Mouse (Mus musculus) heart, postnatal 14 days (tissue): ENCODE data around the gene Nrsn1. TPM values are rescaled to one million over a fixed set of nuclear protein-coding genes. Genes with fewer than 3 reads are reported as not detected.
"Not testable (repeated sequence)": the region's sequence is repeated elsewhere in the genome, so short reads cannot be mapped to it uniquely, and the experiment has no call there.

ENCODE experiments used
- DNase-seq, 2 experiments: peaks; one replicate each; pipeline ENCODE4 v3.0.0; 2021 to 2022
- intact Hi-C: fragments of 180-260 bp; cut with DNase I; formaldehyde crosslinking; loops from one replicate; pipeline ENCODE4 v1.15.1; 2025
- long read RNA-seq, 2 experiments: library from polyadenylated mRNA; stranded (forward); transcript quantifications; one replicate each; pipeline ENCODE4 v2.0.0; 2021
- total RNA-seq, 2 experiments: library from RNA; stranded (reverse); gene quantifications; 2 replicates each; pipeline ENCODE4 v1.2.3; 2021

Gene Nrsn1
- total RNA-seq: under 1 TPM in 1 of 2 experiments, not detected in 1; 0.29 TPM
- long read RNA-seq, experiment 1: 0 reads
- long read RNA-seq, experiment 2: 0 reads

DNA sequence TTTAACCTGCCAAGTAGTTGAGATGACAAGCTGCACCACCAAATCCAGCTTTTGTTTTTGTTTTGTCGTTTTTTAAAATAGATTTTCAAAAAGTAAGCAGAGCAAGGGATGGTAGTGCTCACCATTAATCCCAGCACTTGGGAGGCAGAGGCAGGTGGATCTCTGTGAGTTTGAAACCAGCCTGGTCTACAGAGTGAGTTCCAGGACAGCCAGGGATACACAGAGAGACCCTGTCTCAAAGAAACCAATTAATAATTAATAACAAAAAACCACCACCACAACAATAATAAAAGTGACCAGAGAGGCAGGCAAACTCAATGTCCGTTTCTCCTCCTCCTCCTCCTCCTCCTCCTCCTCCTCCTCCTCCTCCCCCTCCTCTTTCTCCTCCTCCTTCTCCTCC lies at the start of gene Nrsn1:
TSS of gene Nrsn1 (minus strand) at position 101 of the 400 bp plus-strand sequence.
- DNase-seq, intact Hi-C loops: not testable (repeated sequence)

DNA sequence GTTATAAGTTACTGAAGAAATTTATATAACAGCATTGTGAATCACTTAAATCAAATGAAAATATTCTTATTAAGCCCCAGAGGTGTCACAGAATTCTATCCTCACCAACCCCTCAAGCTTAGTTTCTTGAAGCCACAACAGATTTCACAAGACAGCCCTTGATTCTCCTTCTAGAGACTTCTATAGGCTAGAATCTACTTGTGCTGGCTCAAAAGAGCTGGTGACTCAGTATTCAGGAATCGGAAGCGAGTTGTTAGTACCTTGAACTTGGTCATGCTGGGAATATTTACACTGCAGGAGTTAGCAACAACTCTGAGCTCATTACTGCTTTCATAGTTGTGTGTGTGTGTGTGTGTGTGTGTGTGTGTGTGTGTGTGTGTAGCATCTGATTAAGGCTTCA lies 41.8 kb upstream of the Nrsn1 start:
- intact Hi-C loops: no loop called here
- no peak for DNase-seq

DNA sequence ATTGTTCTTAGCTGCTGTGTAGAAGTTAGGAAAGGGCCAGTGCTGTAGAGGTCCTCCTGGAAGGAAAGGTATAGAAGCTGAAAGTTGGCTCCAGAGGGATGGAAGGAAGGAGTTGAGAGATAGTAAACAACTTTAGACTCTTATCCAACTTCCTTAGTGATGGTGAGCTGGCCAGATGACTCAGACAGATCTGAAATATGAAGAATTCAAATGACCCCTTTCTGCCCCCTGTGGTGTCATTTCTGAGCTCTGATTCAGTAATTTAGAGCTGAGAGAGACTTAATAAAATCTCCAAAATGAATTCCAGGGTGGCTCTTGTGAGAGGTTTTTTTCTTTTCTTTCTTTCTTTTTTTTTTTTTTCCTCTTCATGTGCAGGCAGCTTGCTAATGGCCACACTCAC lies 39.8 kb upstream of the Nrsn1 start:
- no peak for DNase-seq
- intact Hi-C loops: no loop called here

DNA sequence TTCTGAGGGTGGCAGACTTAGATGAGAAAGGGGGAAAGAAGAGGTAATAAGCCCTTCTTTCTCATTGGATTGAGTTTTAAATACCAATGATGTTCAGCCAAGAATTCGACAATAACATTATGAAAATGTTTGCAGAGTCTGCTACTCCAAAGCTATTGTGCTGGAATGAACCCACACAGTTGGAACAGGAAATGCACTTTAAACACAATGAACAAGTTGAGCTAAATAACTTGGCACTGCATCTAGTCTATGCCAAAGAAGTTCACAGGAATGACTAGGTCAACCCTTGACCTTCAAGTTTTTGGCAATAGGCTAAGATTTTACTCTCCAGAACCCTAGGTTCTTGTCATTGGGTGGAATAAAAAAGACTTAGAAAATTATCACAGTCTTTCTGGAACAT lies 18.4 kb upstream of the Nrsn1 start:
- DNase-seq: no peak
- intact Hi-C loops: no loop called here

DNA sequence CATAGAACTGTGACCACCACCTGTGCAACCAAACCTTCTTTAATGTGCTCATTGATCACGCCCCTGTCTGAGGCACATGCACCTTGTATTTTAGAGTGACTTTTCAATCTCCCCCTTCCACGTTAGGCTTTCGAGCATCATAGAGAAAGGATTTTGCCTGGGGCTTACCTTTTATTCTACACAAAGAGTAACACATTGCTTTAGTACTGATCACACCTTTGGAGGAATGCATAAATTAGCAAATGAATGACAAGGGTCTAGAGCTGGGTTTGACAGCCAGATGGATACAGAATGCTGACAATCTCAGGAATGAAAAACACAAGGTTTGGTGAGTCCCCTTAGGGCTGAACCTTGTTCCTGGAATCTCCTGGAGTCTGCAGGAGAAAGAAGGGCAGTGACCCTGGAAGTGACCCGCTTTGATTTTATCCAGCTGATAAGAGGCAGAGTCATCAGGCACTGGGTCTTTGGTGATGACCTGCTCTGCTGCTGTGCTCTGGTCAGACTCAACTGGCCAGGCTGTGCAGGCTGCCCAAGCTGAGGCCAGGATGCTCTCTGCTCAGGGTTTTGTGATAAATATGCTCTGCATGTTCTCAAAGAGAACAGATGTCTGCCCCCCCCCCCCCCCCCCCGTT lies 4.7 kb upstream of the Nrsn1 start:
- intact Hi-C loops: no loop called here

DNA sequence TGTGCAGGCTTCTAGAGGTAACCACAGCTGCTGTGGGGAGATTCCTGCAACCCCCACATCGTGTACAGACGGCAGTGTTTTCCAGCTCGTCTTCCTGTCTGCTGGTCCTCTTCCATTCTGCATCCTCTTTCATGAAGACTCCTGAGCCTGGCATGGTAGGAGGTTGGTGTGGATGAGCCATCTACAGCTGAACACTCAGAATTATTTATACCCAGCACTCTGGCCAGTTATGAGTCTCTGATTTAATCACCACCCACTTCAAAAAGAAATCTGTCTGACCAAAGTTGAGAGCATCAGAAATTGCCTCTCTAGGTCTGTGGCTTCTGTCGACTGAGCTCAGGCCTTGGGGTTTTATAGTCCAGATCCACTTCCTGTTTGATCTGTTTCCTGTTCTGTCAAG lies 1.9 kb upstream of the Nrsn1 start:
- no peak for DNase-seq
- intact Hi-C loops: no loop called here

More for the DNA sequence above, 4.7 kb upstream of the Nrsn1 start:
- no peak for DNase-seq

DNA sequence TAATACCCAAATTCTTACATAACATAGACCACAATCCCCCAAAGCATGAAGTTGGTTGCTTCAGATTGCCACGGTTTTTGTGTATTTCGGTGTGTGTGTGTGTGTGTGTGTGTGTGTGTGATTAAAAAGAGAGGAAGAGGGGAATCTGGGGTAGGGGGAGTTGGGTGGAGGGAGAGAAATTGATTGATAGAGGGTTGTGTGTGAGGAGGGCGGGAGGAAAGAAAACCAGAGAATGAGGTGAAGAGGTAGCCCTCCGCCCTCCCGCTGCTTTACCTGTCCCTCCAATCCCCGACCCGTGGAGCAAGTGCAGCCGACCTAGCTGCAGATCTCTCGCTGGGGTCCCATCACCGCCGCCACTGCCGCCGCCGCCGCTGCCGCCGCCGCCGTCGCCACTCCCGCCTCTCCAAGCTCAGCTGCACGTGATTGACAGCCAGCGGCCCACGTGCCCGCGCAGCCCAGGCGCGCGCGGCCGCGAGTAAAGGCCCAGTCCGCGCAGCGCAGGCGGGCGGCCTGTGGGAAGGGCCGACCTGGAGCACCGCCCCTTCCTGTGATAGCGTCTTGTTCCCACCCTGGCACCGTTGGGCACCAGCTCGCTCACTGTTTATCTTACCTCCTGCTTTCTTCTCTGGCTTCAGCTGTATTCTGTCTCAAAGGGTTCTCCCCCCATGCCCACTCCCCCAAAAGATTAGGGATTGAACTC lies 583 bp downstream of the Nrsn1 start:
- DNase-seq: no peak
- intact Hi-C loops: no loop called here

DNA sequence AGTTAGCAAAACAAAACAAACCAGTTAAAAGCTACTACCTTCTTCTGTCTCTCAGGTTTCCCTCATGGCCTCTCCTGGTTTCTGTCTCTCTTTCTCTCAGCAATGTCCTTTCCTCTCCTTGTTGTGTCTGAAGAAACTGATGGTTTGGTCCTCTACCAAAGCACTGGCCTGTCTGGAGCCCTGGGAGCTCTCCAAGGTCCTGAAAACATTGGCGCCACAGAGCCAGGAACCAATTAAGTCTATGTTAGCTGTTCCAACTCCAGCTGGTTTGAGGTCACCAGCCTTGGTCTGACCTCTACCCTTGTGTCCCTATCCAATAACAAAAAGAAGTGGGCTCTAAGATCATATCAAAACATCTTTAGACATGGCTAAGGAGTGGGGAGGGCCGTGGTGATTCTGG lies 1.3 kb downstream of the Nrsn1 start:
- intact Hi-C loops: no loop called here
- peak; percentile 57 to 79 for DNase-seq

DNA sequence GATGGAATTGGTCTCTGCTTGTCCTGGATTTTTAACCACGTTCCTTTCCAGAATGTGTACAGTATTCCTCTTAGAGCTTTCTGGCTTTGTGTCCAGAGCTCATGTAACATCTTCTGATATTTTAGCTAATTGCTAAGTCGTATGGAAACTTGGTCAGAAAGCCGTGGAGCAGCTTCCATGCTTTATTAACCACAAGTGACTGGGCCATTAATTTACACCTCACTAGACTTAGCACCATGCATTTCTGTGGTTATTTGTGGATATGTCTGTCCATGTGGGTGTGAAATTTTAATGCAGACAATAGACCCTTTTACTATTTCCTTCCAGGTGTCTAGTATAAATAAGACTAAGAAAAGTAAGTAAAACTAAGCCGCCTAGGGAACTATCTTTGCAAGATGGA lies 7.6 kb downstream of the Nrsn1 start:
- no peak for DNase-seq
- intact Hi-C loops: no loop called here

DNA sequence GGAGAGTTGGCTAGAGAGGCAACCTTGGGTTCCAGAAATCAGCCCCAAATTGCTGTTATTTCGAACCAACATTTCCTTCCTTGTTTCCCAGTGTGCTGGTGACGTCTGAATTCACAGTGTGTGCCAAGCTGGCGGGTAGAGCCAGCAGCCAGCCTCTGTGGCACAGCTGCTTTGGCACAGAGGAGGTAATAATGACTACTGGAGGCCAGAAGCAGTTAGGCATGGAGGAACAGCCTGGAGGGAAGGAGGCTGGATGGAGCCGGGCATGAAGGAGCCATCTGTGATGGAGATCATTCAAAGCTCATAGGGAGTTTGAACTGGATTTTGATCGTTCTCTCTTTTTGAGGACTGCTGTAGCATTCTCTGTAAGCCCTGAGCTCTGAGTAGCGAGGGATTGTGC lies 12.7 kb downstream of the Nrsn1 start:
- intact Hi-C loops: no loop called here
- no peak for DNase-seq

DNA sequence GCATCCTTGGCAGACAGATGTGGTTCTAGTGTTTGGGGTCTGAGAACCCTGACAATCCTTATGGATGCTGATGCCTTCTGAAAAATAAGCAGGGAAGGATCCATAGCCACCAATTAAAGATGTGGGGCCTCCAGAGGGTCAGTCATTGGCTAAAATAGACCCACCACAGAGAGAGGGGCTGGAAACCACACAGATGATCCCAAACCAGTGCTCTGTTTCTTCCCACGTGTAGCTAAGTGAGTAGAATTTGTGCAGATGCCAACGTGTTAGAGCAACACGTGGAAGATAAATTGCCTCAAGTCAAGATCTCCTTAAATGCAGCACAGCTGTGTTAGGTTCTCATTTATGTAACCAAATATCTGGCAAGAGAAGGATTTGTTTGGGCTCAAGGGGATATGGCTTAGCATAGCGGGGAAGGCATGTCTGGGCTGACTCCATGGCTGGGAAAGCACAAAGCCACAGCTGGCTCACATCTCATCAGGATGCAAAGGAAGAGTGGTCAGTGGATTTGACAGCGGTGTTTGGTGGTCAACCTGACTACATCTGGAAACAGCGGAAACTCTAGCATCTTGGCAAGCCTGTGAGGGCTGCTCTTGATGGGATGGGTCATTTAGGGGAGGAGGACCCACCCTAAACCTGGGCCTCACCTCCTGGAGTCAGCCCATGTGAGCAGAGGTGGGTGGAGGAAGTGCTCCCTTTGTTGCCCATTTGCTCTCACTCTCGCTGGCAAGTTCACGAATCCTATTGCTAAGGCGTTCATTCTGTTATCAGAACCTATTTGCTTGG lies 15.6 kb downstream of the Nrsn1 start:
- DNase-seq: no peak
- intact Hi-C loops: no loop called here

DNA sequence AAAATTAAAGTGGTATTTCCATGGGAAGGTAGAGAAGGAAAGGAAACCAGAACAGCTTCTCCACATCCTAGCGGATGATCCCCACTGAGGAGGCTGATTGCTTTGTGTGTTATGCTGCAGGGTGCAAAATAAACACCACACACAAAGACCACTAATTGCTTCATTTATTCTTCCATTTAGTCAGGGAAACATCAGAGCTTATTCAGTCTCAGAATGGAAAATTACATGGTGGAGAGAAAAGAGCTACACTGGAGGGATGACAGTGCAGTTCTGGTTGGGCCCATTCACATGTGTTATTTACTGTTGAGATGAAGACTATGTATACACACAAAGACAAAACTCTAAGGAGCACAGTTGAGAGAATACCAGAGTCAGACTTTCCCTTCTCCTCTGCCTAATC lies 18.4 kb downstream of the Nrsn1 start:
- intact Hi-C loops: no loop called here
- DNase-seq: no peak

DNA sequence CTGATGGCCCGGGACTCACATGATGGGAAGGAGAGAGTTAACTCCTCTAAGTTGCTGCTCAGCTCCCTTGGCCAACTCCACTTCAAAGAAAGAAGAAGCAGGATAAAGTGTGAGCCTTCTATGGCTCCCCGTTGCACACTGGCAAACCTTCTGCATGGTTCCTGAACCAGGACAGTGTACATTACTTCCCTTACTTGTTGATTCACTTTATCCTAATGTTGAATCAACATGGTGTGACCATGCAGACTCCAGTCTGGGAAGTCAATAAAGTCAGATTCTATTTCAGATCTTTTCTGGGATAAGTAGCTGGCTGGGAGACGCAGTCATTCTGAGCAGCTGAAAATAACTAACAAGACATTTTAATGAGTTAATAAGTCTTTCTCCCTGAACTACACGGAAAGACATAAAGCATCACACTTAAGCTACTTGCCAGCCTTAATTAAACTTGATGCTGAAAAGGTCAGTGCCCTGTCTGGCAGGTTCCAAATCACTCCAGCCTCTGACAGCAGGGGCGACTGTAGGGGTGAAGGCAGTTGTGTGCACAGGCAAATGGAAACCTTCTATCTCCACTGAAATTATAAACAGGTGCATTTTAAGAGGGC lies 50.0 kb downstream of the Nrsn1 start:
- DNase-seq: no peak
- intact Hi-C loops: no loop called here

DNA sequence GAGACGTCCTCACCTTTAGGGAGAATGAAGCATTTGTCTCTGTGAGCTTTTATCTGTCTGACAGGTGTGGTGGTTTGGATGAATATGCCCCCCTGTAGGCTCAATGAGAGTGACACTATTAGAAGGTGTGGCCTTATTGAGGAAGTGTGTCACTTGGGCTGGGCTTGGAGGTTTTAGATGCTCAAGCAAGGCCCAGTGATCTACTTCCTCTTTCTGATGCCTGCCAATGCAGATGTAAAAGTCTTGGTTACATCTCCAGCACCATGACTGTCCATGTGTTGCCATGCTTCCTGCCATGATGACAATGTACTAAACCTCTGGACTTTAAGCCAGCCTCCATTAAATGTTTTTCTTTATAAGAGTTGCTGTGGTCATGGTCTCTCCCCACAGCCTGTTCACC lies 51.9 kb downstream of the Nrsn1 start:
- intact Hi-C loops: no loop called here
- DNase-seq: no peak

DNA sequence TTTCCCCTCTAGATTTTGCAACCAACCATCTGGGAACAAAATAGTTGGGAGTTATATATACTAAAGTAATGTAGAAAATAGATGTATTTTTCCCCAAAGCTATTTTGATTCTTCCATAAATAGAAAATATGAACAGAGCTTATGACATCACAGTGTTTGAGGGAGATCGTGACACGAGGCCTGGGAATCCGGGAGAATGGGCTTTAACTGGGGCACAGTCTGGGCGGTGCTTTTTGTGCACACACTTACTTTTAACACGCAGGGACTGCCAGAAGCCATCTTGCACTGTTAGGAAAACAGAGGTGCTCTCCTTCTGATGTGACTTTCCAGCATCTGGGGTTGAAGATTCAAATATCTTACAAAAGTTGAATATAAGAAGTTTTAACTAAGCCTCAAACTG lies 63.4 kb downstream of the Nrsn1 start:
- intact Hi-C loops: no loop called here
- no peak for DNase-seq

Other genes with a start within 250 kb of the Nrsn1 start
- under 1 TPM in 1 of 2 experiments, not detected in 1; 0.26 TPM for gene Dcdc2a, start 214.5 kb downstream of the Nrsn1 start, total RNA-seq